ENCODE assay signal across 8 mouse cellular contexts in genomic region chr4:141382406-141382805, GRCm38 (mm10). TPM values are rescaled to one million over a fixed set of nuclear protein-coding genes. Genes with fewer than 3 reads are reported as not detected.
DNase-seq lines count a peak whose midpoint lies in the region; ATAC-seq and TF ChIP-seq lines count a peak whose summit lies in the region.

No protein-coding gene starts in this region.

- DNase-seq in lung, adult 2 months: no peak
- no peak for DNase-seq in cerebellum, adult 8-10 months
- no peak for DNase-seq in left cerebral cortex, adult 11 months (ENCODE audit: low spot score)

- peak overlapping the region; percentile 43 for H3K4me3 ChIP-seq in lung, embryonic 16.5 days (ENCODE audit: low read length)
- no peak overlapping the region for H3K4me3 ChIP-seq in lung, adult 2 months (replicated peaks; ENCODE audit: extremely low read depth, low read depth, low read length)
- peak overlapping the region; percentile 37 for H3K4me3 ChIP-seq in forebrain, embryonic 13.5 days
- H3K4me3 ChIP-seq in limb, embryonic 15.5 days: peak overlapping the region; percentile 37
- peak overlapping the region; percentile 25 for H3K4me3 ChIP-seq in stomach, embryonic 14.5 days (ENCODE audit: low read depth, low read length)

- H3K9me3 ChIP-seq in lung, embryonic 16.5 days (ENCODE audit: control insufficient read depth, low read length): no peaks in the 10 kb centered on the region
- no peaks in the 10 kb centered on the region for H3K9me3 ChIP-seq in forebrain, embryonic 13.5 days (replicated peaks)
- no peaks in the 10 kb centered on the region for H3K9me3 ChIP-seq in limb, embryonic 15.5 days
- no peaks in the 10 kb centered on the region for H3K9me3 ChIP-seq in stomach, embryonic 14.5 days (ENCODE audit: control insufficient read depth, low read depth, low read length)

- ATAC-seq in lung, embryonic 16.5 days (ENCODE audit: low read depth): peak; percentile 37
- peak; percentile 46; the same call in 1 of the 2 replicates for ATAC-seq in forebrain, embryonic 13.5 days
- ATAC-seq in limb, embryonic 15.5 days (ENCODE audit: insufficient number of reproducible peaks, low FRiP score, low TSS enrichment, low read depth): 0 out of 2 replicates have a peak, but pooled peaks have one; percentile 11
- ATAC-seq in stomach, embryonic 14.5 days (ENCODE audit: insufficient number of reproducible peaks, insufficient read depth, low FRiP score, low read depth): peak; percentile 46
- ATAC-seq in megakaryocyte-erythroid progenitor cell, adult 5-6 weeks (replicated peaks; ENCODE audit: low FRiP score, low TSS enrichment, poor library complexity, severe bottlenecking): no peak

- no peaks in the 10 kb centered on the region for H3K36me3 ChIP-seq in lung, embryonic 16.5 days (ENCODE audit: control insufficient read depth, insufficient read depth, low read length)
- H3K36me3 ChIP-seq in forebrain, embryonic 13.5 days (ENCODE audit: poor library complexity, severe bottlenecking): no peaks in the 10 kb centered on the region
- H3K36me3 ChIP-seq in limb, embryonic 15.5 days: no peaks in the 10 kb centered on the region
- H3K36me3 ChIP-seq in stomach, embryonic 14.5 days (ENCODE audit: control insufficient read depth, insufficient read depth, low read length): no peaks in the 10 kb centered on the region

- peak overlapping the region; percentile 73 for H3K4me2 ChIP-seq in lung, embryonic 16.5 days (ENCODE audit: low read depth, low read length)
- H3K4me2 ChIP-seq in forebrain, embryonic 13.5 days: peak overlapping the region; percentile 62
- H3K4me2 ChIP-seq in limb, embryonic 15.5 days: peak overlapping the region; percentile 71
- peak overlapping the region; percentile 55 for H3K4me2 ChIP-seq in stomach, embryonic 14.5 days (replicated peaks; ENCODE audit: low read depth, low read length)

- H3K9ac ChIP-seq in lung, embryonic 16.5 days (ENCODE audit: low read length): peak overlapping the region; percentile 64
- H3K9ac ChIP-seq in forebrain, embryonic 13.5 days: peak overlapping the region; percentile 34
- 0 out of 2 replicates have a peak overlapping the region, but pooled peaks have one; percentile 28 for H3K9ac ChIP-seq in limb, embryonic 15.5 days
- H3K9ac ChIP-seq in stomach, embryonic 14.5 days (replicated peaks; ENCODE audit: low read depth, low read length): peak overlapping the region; percentile 30; the same call in 1 of the 2 replicates

- no peak overlapping the region for H3K27ac ChIP-seq in lung, embryonic 16.5 days (ENCODE audit: low read length)
- H3K27ac ChIP-seq in forebrain, embryonic 13.5 days: no peak overlapping the region
- H3K27ac ChIP-seq in limb, embryonic 15.5 days: no peak overlapping the region
- H3K27ac ChIP-seq in stomach, embryonic 14.5 days (ENCODE audit: low read length): no peak overlapping the region

- 1% methylated on average over 24 of the region's 25 CpGs for WGBS in lung, embryonic 16.5 days
- WGBS in lung, adult 2 months: 5% methylated on average over 24 of the region's 25 CpGs
- 2% methylated on average over 25 of the region's 25 CpGs for WGBS in forebrain, embryonic 13.5 days
- 1% methylated on average over 24 of the region's 25 CpGs for WGBS in limb, embryonic 15.5 days
- 0% methylated on average over 25 of the region's 25 CpGs for WGBS in stomach, embryonic 14.5 days

- TF ChIP-seq POLR2A in lung, adult 2 months (IDR thresholded peaks at IDR 0.05; ENCODE audit: borderline replicate concordance, extremely low read depth, low read depth, low read length): no peak

- peaks cover 11% of the 10 kb centered on the region; the same call in 1 of the 2 replicates for H3K4me1 ChIP-seq in lung, embryonic 16.5 days (replicated peaks; ENCODE audit: control insufficient read depth, insufficient read depth, low read length)
- peaks cover 4% of the 10 kb centered on the region; the same call in 1 of the 2 replicates for H3K4me1 ChIP-seq in lung, adult 2 months (ENCODE audit: control insufficient read depth, insufficient read depth, low read length)
- H3K4me1 ChIP-seq in forebrain, embryonic 13.5 days: peaks cover 11% of the 10 kb centered on the region
- H3K4me1 ChIP-seq in limb, embryonic 15.5 days: peaks cover 16% of the 10 kb centered on the region
- peaks cover 10% of the 10 kb centered on the region; the same call in 1 of the 2 replicates for H3K4me1 ChIP-seq in stomach, embryonic 14.5 days (ENCODE audit: control insufficient read depth, insufficient read depth, low read length)

- peaks cover 27% of the 10 kb centered on the region for H3K27me3 ChIP-seq in lung, embryonic 16.5 days (ENCODE audit: control insufficient read depth, insufficient read depth, low read depth, low read length)
- peaks cover 52% of the 10 kb centered on the region for H3K27me3 ChIP-seq in forebrain, embryonic 13.5 days
- H3K27me3 ChIP-seq in limb, embryonic 15.5 days: peaks cover 47% of the 10 kb centered on the region
- H3K27me3 ChIP-seq in stomach, embryonic 14.5 days (ENCODE audit: control insufficient read depth, insufficient read depth, low read length): peaks cover 14% of the 10 kb centered on the region; the same call in 1 of the 2 replicates

- no peak for TF ChIP-seq CTCF in lung, adult 2 months (IDR thresholded peaks at IDR 0.05; ENCODE audit: insufficient read depth, low read length)

RNA-seq across cellular contexts. Expression of gene Fam131c, which starts 14.4 kb away (rescaled TPM):
- 3.3 and 3.6 TPM in 2 replicates for polyA plus RNA-seq in lung, embryonic 16.5 days (2015; fragmentation: Nextera tagmentation; extraction: Ambion mirVana)
- 0.70 and 2.1 TPM in 2 replicates for polyA plus RNA-seq in lung, adult 2 months (2012; rRNA removed)
- polyA plus RNA-seq in forebrain, embryonic 13.5 days (2015; fragmentation: Nextera tagmentation; extraction: Ambion mirVana): 3.3 and 3.8 TPM in 2 replicates
- 1.6 and 1.9 TPM in 2 replicates for polyA plus RNA-seq in limb, embryonic 15.5 days (2015; fragmentation: Nextera tagmentation; extraction: Ambion mirVana)
- 4.3 and 4.4 TPM in 2 replicates for polyA plus RNA-seq in stomach, embryonic 14.5 days (2014; fragmentation: Nextera tagmentation; extraction: Ambion mirVana)
- total RNA-seq in megakaryocyte-erythroid progenitor cell, adult 5-6 weeks (2014; fragmentation: Nextera tagmentation): not detected in 2 replicates
- not detected in 2 replicates for total RNA-seq in megakaryocyte-erythroid progenitor cell, adult 5-6 weeks (2017)

RNA-seq across cellular contexts. Expression of gene Clcnka, which starts 16.1 kb away (rescaled TPM):
- 0.24 and 0.28 TPM in 2 replicates for polyA plus RNA-seq in lung, embryonic 16.5 days (2015; fragmentation: Nextera tagmentation; extraction: Ambion mirVana)
- polyA plus RNA-seq in lung, adult 2 months (2012; rRNA removed): 1.4 TPM in 1 of 2 replicates, not detected in the other
- polyA plus RNA-seq in forebrain, embryonic 13.5 days (2015; fragmentation: Nextera tagmentation; extraction: Ambion mirVana): 0.10 TPM in 1 of 2 replicates, not detected in the other
- 0.33 and 1.2 TPM in 2 replicates for polyA plus RNA-seq in limb, embryonic 15.5 days (2015; fragmentation: Nextera tagmentation; extraction: Ambion mirVana)
- 0.16 TPM in 1 of 2 replicates, not detected in the other for polyA plus RNA-seq in stomach, embryonic 14.5 days (2014; fragmentation: Nextera tagmentation; extraction: Ambion mirVana)
- total RNA-seq in megakaryocyte-erythroid progenitor cell, adult 5-6 weeks (2014; fragmentation: Nextera tagmentation): not detected in 2 replicates
- not detected in 2 replicates for total RNA-seq in megakaryocyte-erythroid progenitor cell, adult 5-6 weeks (2017)

RNA-seq across cellular contexts. Expression of gene Clcnkb, which starts 33.4 kb away (rescaled TPM):
- 0.39 TPM in 1 of 2 replicates, not detected in the other for polyA plus RNA-seq in lung, embryonic 16.5 days (2015; fragmentation: Nextera tagmentation; extraction: Ambion mirVana)
- 0.20 TPM in 1 of 2 replicates, not detected in the other for polyA plus RNA-seq in lung, adult 2 months (2012; rRNA removed)
- polyA plus RNA-seq in forebrain, embryonic 13.5 days (2015; fragmentation: Nextera tagmentation; extraction: Ambion mirVana): not detected in 2 replicates
- polyA plus RNA-seq in limb, embryonic 15.5 days (2015; fragmentation: Nextera tagmentation; extraction: Ambion mirVana): not detected in 2 replicates
- not detected in 2 replicates for polyA plus RNA-seq in stomach, embryonic 14.5 days (2014; fragmentation: Nextera tagmentation; extraction: Ambion mirVana)
- not detected in 2 replicates for total RNA-seq in megakaryocyte-erythroid progenitor cell, adult 5-6 weeks (2014; fragmentation: Nextera tagmentation)
- total RNA-seq in megakaryocyte-erythroid progenitor cell, adult 5-6 weeks (2017): not detected in 2 replicates

RNA-seq across cellular contexts. Expression of gene Hspb7, which starts 38.2 kb away (rescaled TPM):
- 6.4 and 10.6 TPM in 2 replicates for polyA plus RNA-seq in lung, embryonic 16.5 days (2015; fragmentation: Nextera tagmentation; extraction: Ambion mirVana)
- polyA plus RNA-seq in lung, adult 2 months (2012; rRNA removed): 19.6 and 29.1 TPM in 2 replicates
- not detected in 2 replicates for polyA plus RNA-seq in forebrain, embryonic 13.5 days (2015; fragmentation: Nextera tagmentation; extraction: Ambion mirVana)
- polyA plus RNA-seq in limb, embryonic 15.5 days (2015; fragmentation: Nextera tagmentation; extraction: Ambion mirVana): 1.7 and 5.4 TPM in 2 replicates
- 4.2 and 4.7 TPM in 2 replicates for polyA plus RNA-seq in stomach, embryonic 14.5 days (2014; fragmentation: Nextera tagmentation; extraction: Ambion mirVana)
- not detected in 2 replicates for total RNA-seq in megakaryocyte-erythroid progenitor cell, adult 5-6 weeks (2014; fragmentation: Nextera tagmentation)
- total RNA-seq in megakaryocyte-erythroid progenitor cell, adult 5-6 weeks (2017): not detected in 2 replicates

RNA-seq across cellular contexts. Expression of gene Srarp, which starts 53.5 kb away (rescaled TPM):
- not detected in 2 replicates for polyA plus RNA-seq in lung, embryonic 16.5 days (2015; fragmentation: Nextera tagmentation; extraction: Ambion mirVana)
- 0.18 TPM in 1 of 2 replicates, not detected in the other for polyA plus RNA-seq in lung, adult 2 months (2012; rRNA removed)
- polyA plus RNA-seq in forebrain, embryonic 13.5 days (2015; fragmentation: Nextera tagmentation; extraction: Ambion mirVana): not detected in 2 replicates
- polyA plus RNA-seq in limb, embryonic 15.5 days (2015; fragmentation: Nextera tagmentation; extraction: Ambion mirVana): not detected in 2 replicates
- not detected in 2 replicates for polyA plus RNA-seq in stomach, embryonic 14.5 days (2014; fragmentation: Nextera tagmentation; extraction: Ambion mirVana)
- total RNA-seq in megakaryocyte-erythroid progenitor cell, adult 5-6 weeks (2014; fragmentation: Nextera tagmentation): not detected in 2 replicates
- total RNA-seq in megakaryocyte-erythroid progenitor cell, adult 5-6 weeks (2017): not detected in 2 replicates
